Mouse (Mus musculus) midbrain, embryonic 11.5 days (tissue): ENCODE measurements at regions not wholly inside any gene's neighbourhood (a gene's known extent, or its start where the extent isn't known, plus 50 kb on each side); places are given as distances from the start of the nearest gene placed in this dataset.

Source experiments
- ATAC-seq: fragments of 200-750 bp; cut with Nextera tagmentation; 2 replicates; pipeline ENCODE4 v1.8.0; 2017; ENCODE audit warnings: moderate TSS enrichment, moderate library complexity; ENCODE audit not compliant: low FRiP score
- DNase-seq: peaks from one replicate; pipeline ENCODE4 v3.0.0; 2015; ENCODE audit warnings: low spot score; ENCODE audit errors: missing footprints
- H3K27ac ChIP-seq: fragments of 300-500 bp; sonication (generic); 2 replicates; pipeline ENCODE4 v1.5.1; 2014; ENCODE audit warnings: low read depth, low read length
- H3K27me3 ChIP-seq: fragments of 300-500 bp; sonication (generic); 2 replicates; pipeline ENCODE4 v1.6.1; 2014; ENCODE audit warnings: mild to moderate bottlenecking, low read length, moderate library complexity, mixed read lengths; ENCODE audit not compliant: control insufficient read depth, insufficient read depth
- H3K36me3 ChIP-seq: fragments of 300-500 bp; sonication (generic); 2 replicates; pipeline ENCODE4 v1.6.1; 2014; ENCODE audit warnings: mild to moderate bottlenecking, low read length, moderate library complexity, mixed read lengths; ENCODE audit not compliant: control insufficient read depth, insufficient read depth
- H3K4me1 ChIP-seq: fragments of 300-500 bp; sonication (generic); 2 replicates; pipeline ENCODE4 v1.6.1; 2014; ENCODE audit warnings: low read length; ENCODE audit not compliant: control insufficient read depth, insufficient read depth
- H3K4me2 ChIP-seq: fragments of 300-500 bp; sonication (generic); 2 replicates; pipeline ENCODE4 v1.6.1; 2014; ENCODE audit warnings: mild to moderate bottlenecking, moderate library complexity
- H3K4me3 ChIP-seq: fragments of 300-500 bp; sonication (generic); 2 replicates; pipeline ENCODE4 v1.5.1; 2014; ENCODE audit warnings: low read depth, low read length
- H3K9ac ChIP-seq: fragments of 300-500 bp; sonication (generic); 2 replicates; pipeline ENCODE4 v1.6.1; 2014; ENCODE audit warnings: low read length
- H3K9me3 ChIP-seq: fragments of 300-500 bp; sonication (generic); 2 replicates; pipeline ENCODE4 v1.6.1; 2016; ENCODE audit warnings: low read length; ENCODE audit not compliant: control insufficient read depth
- WGBS: fragments of 180-500 bp; shearing (Covaris S2); extraction: QIAGEN DNeasy Blood & Tissue Kit; methylation state at CpG from one replicate; pipeline ENCODE4 v1.1.7; 2014; 5-methylcytosine and 5-hydroxymethylcytosine counted together

GRCm38 (mm10) chr4:95133815-95134214 lies 81.8 kb upstream of the Jun start:
- Histone ChIP-seq H3K4me3 (no peak overlapping the region), H3K4me2 (no peak overlapping the region), H3K27me3 (no peaks in the 10 kb centered on the region), H3K36me3 (no peaks in the 10 kb centered on the region), H3K9ac (no peak overlapping the region), H3K27ac (no peak overlapping the region), H3K4me1 (peaks cover 19% of the 10 kb centered on the region), H3K9me3 (no peaks in the 10 kb centered on the region)
- ATAC-seq (no peak), DNase-seq (no peak)
- 42% methylated on average over 3 of the region's 3 CpGs for WGBS

GRCm38 (mm10) chr4:95134611-95135010 lies 82.6 kb upstream of the Jun start:
- no peak overlapping the region for H3K4me3 ChIP-seq
- no peaks in the 10 kb centered on the region for H3K9me3 ChIP-seq
- H3K9ac ChIP-seq, result no peak overlapping the region
- 12% methylated on average over 5 of the region's 5 CpGs for WGBS
- ATAC-seq (no peak), DNase-seq (no peak)
- H3K36me3 ChIP-seq, result no peaks in the 10 kb centered on the region
- no peak overlapping the region for H3K27ac ChIP-seq
- peaks cover 19% of the 10 kb centered on the region for H3K4me1 ChIP-seq
- H3K27me3 ChIP-seq, result no peaks in the 10 kb centered on the region
- H3K4me2 ChIP-seq, result no peak overlapping the region

DNA sequence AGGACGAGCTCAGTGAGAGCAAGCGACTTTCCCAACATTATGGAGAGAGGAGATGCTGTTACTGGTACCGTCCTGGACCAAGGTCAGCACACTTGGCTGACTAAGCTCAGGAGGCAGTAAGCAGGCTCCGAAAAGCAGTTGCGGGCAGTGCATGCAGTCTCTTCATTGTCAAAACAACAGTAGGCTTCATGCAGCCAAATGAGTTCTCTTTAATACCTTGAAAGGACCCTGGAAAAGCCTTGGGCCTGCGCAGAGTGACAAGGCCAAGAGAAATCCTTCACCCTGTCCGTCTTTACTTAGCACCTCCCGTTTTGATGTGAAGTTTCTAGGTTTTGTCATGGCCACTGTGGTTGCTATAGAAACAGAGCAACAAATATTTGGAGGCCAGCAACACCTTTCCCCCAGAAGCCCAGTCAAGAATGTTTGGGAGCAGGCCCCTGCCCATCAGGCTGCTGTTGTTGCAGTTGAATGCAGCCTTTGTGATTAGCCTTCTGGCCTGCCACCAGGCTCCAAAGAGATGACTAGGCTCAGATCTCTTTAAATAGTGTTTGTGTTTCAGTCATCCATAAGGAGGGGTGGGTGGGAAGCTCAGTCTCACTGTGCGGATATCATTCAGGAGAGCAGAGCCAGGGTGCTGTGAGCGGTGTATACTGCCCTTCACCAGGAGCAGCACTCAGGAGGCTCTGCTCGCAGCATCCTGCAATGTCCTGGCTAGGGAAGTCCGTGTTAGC lies 85.6 kb upstream of the Jun start:
- Histone ChIP-seq H3K9ac (peak overlapping the region; percentile 12; the same call in 1 of the 2 replicates), H3K9me3 (no peaks in the 10 kb centered on the region), H3K36me3 (no peaks in the 10 kb centered on the region), H3K4me2 (no peak overlapping the region; the same call in 1 of the 2 replicates), H3K4me1 (peaks cover 19% of the 10 kb centered on the region), H3K27ac (no peak overlapping the region), H3K4me3 (no peak overlapping the region), H3K27me3 (no peaks in the 10 kb centered on the region)
- DNase-seq, result peak; percentile 88
- peak; percentile 80 for ATAC-seq
- WGBS, result 38% methylated on average over 12 of the region's 12 CpGs

GRCm38 (mm10) chr4:95138676-95139075 lies 86.7 kb upstream of the Jun start:
- H3K4me3 ChIP-seq, result no peak overlapping the region
- WGBS, result 71% methylated on average over 2 of the region's 2 CpGs
- DNase-seq (no peak), ATAC-seq (no peak)
- H3K36me3 ChIP-seq, result no peaks in the 10 kb centered on the region
- no peak overlapping the region for H3K4me2 ChIP-seq
- no peaks in the 10 kb centered on the region for H3K27me3 ChIP-seq
- H3K27ac ChIP-seq, result no peak overlapping the region
- H3K9me3 ChIP-seq, result no peaks in the 10 kb centered on the region
- H3K4me1 ChIP-seq, result peaks cover 19% of the 10 kb centered on the region
- no peak overlapping the region for H3K9ac ChIP-seq

DNA sequence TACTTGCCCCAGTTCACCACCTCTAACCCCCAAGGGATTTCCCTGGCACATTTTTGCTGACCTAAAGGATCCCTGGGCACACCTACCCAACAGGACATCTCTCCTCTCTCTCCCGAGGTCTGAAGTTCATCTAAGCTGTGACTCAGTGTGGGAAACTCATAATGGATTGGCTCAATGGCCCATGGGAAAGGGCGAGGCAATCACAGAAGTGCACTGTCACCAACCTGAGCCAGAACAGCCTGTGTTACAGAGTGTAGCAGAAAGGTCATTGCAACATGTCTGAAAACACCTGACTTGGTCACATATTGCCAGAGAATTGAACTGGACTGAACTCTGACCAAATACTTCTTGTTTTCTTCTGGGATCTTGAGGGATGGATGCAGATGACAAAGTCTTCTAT lies 89.2 kb upstream of the Jun start:
- Histone ChIP-seq H3K27me3 (no peaks in the 10 kb centered on the region), H3K27ac (no peak overlapping the region), H3K9me3 (no peaks in the 10 kb centered on the region), H3K4me1 (peaks cover 17% of the 10 kb centered on the region), H3K4me2 (no peak overlapping the region), H3K9ac (no peak overlapping the region), H3K4me3 (no peak overlapping the region), H3K36me3 (no peaks in the 10 kb centered on the region)
- WGBS, result 83% methylated on average over 2 of the region's 2 CpGs
- DNase-seq (no peak), ATAC-seq (no peak)

DNA sequence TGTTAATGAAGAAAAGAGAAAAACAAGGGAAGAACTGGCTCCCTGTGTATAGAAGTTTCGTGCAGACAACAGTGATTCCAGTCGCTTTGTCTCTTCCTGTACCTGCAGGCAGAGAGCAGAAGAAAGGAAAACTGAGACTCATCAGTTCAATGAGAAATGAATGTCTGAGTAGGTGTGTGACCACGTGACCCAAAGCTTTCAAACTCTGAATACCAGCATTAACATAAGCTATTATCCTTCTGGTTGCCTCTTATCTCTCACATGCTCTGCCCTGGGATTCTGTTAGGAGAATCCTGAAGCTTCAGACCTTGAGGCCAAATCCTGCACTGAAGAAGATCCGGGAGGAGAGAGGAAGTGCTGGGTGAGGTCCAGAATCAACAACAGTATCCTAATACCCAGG lies 91.1 kb upstream of the Jun start:
- DNase-seq, result no peak
- peaks cover 5% of the 10 kb centered on the region for H3K4me1 ChIP-seq
- ATAC-seq, result no peak
- 84% methylated on average over 4 of the region's 4 CpGs for WGBS
- H3K4me2 ChIP-seq, result no peak overlapping the region
- H3K9me3 ChIP-seq, result no peaks in the 10 kb centered on the region
- no peaks in the 10 kb centered on the region for H3K27me3 ChIP-seq
- H3K9ac ChIP-seq, result no peak overlapping the region
- H3K36me3 ChIP-seq, result no peaks in the 10 kb centered on the region
- no peak overlapping the region for H3K27ac ChIP-seq
- H3K4me3 ChIP-seq, result no peak overlapping the region

DNA sequence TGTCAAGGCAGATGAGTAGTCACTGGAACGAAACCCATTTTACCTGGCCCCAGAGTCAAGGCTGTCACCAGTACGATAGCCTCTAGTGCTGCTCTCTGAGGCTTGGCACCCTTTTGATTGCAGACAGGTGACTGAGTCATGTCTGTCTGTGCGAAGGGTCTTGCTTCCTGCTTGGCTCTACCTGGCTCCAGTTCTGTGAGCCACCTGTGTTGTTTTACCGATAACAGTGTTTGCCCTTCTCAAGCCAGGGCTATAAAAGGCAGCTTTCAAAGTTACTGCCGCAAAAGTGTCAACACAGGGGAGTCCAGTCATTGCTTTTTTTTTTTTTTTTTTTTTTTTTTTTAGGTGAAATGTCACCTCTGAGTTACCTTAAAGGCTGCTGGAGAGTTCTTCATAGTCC lies 91.6 kb upstream of the Jun start:
- Histone ChIP-seq H3K4me3 (no peak overlapping the region), H3K9ac (no peak overlapping the region), H3K4me1 (no peaks in the 10 kb centered on the region), H3K9me3 (no peaks in the 10 kb centered on the region), H3K27me3 (no peaks in the 10 kb centered on the region), H3K27ac (no peak overlapping the region), H3K4me2 (no peak overlapping the region), H3K36me3 (no peaks in the 10 kb centered on the region)
- 88% methylated on average over 5 of the region's 5 CpGs for WGBS
- DNase-seq (no peak), ATAC-seq (no peak)

GRCm38 (mm10) chr4:95144440-95144839 lies 92.4 kb upstream of the Jun start:
- Histone ChIP-seq H3K9me3 (no peaks in the 10 kb centered on the region), H3K27ac (no peak overlapping the region), H3K36me3 (no peaks in the 10 kb centered on the region), H3K4me2 (no peak overlapping the region), H3K4me1 (no peaks in the 10 kb centered on the region), H3K4me3 (no peak overlapping the region), H3K9ac (no peak overlapping the region), H3K27me3 (no peaks in the 10 kb centered on the region)
- ATAC-seq, result no peak
- no peak for DNase-seq

DNA sequence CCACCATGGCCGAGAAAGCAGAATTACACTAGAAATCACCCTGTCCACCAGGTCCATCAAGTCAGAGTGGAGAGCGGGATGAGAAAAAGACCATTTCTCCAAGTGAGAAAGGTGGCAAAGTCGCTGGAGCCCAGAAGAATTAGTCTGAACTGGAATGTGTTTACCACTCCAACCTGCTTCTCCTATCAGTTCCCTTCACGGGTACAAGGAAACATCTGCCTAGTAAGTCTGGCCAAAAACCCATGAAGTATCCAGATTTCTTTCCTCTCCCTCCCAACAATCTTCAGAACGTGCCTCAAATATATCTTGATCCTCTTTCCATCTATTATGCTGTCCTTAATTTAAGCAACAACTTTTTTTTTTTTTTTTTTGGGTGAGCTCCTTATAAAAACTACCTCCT lies 94.2 kb upstream of the Jun start:
- H3K4me2 ChIP-seq, result no peak overlapping the region
- H3K27ac ChIP-seq, result no peak overlapping the region
- no peaks in the 10 kb centered on the region for H3K27me3 ChIP-seq
- no peaks in the 10 kb centered on the region for H3K9me3 ChIP-seq
- H3K4me1 ChIP-seq, result no peaks in the 10 kb centered on the region
- 87% methylated on average over 5 of the region's 5 CpGs for WGBS
- DNase-seq (no peak), ATAC-seq (no peak)
- no peak overlapping the region for H3K4me3 ChIP-seq
- no peaks in the 10 kb centered on the region for H3K36me3 ChIP-seq
- H3K9ac ChIP-seq, result no peak overlapping the region
